Mouse (Mus musculus): Measurements from ENCODE around the gene Rab40c.

The Rab40c gene

DNA sequence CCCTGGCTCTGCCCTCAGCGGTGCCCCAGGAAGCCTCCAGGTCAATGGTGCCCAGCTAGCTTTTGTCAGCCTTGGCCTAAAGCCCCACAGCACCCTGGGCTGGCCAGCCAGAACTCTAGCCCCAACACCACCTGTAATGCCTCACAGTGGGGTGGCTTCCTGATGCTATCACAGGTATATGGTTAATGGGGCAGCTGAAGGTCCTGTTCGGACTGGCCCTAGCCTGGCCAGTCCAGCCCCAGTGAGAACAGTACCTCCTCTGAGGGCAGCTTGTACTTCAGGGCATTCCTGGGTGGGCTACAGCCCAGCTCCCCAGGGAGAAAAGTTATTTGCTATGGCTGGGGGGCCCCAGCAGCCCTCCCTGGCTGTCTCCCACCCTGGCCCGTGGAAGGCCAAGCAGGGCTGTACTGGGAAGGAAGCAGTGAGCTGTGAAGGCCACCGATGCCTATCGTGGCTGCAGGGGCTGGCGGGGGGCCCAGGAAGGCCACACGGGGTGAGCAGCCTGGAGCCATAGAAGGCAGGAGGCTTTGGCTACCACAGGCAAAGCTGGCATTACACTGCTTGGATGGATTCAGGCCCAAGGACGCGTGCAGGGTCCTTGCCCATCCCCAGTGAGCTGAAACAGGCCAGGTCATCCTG, 26.1 kb upstream of the Rab40c start:
- no peak for DNase-seq (ENCODE audit: low spot score)

DNA sequence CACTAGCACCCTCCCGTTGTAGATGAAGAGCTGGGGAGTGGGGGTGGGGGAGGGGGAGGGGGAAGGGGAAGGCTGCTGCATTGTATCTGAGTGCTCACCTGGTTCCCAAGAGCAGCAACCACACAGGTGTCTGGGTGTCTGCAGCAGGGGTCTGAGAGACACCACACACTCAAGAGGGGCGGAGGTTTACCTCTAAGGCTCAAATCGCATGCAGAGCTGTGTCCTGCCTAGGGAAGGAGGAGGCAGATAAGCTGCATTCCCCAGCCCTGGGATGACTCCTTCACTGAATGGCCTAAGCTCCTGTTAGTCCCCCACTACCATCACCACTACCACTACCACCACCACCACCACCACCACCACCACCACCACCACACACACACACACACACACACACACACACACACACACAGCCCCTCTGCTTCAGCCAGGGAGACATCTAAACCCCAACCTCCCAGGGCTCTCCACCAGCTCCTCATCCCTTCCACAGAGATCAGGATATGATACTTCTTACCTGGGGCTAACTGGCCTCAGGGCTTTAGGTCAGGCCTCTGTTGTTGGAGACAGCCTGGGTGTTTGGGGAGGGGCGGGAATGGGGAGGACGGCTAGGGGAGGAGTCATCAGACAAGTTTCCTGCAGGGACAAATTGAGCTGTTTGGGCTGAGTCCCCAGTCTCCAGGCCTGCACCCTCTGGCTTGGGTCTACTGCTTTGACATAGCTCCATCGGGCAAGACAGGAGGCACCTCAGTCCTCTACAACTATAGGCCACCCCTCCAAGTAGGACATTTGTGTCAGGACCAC, 25.0 kb upstream of the Rab40c start, which contains the start of the genes Pigq and Nhlrc4:
Pigq (minus strand) TSS at position 571 of the 798 bp plus-strand sequence.
Nhlrc4 (minus strand) TSS at position 596 of the 798 bp plus-strand sequence.
- no peak for DNase-seq (ENCODE audit: low spot score)

DNA sequence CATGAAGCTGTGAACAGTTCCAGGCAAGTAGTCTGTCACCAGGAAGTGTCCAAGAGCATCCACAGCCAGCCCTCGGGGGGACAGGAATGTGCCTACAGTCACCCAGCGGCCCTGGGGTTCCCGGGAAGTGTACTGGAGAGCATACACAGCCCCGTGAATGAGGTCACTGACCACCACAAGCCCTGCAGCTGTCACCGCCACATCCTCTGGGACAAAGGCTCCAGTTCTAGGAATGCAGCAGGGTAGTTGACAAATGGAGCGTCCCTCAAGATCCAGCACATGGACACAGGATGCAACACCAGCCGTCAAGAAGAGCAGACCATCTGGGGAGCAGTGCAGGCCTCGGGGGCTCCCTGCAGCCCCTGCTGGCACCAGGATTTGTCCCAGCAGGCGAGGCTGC, 24.2 kb upstream of the Rab40c start:
- DNase-seq (ENCODE audit: low spot score) = no peak

DNA sequence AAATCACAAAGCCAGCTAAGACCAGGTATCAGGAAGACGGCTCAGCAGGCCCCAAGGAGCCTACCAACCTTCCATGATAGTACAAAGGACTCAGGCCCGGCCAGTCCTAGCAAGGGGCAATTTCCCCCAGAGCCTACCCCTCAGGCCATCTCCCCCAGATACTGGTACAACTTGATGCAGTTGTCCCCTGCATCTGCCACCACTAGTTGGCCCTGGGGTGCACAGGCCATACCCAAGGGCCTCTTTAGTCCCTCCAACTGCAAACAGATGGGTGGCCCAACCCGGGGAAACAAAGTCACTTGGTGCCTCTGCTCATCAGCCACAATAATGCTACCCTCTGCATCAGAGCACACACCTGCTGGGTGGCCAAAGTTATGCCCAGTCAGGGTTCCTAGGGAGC, 23.7 kb upstream of the Rab40c start:
- DNase-seq (ENCODE audit: low spot score) = no peak

GRCm38 (mm10) chr17:25942597-25943151, 23.1 kb upstream of the Rab40c start:
- no peak for DNase-seq (ENCODE audit: low spot score)

- no peak for DNase-seq (ENCODE audit: low spot score)
These were observed 22.1 kb upstream of the Rab40c start for GRCm38 (mm10) chr17:25941511-25942241.

DNA sequence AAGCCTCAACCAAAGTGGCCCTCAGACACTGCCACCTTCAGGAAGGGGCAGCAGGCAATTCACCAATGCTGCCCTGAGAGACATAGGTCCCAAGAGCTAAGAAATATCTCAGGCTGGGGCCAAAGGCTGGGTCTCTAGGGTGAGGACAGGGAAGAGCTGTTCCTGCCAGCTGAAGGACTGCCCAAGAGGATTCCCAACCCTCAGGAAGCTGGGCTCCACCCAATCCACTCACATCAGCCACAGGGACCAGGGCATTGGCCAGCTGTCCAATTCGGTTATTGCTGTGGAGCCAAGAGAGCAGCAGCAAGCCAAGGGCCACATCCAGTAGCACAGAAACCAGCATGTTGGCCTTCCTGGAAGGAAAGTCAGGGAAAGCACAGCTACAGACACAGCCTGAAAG, 15.0 kb upstream of the Rab40c start:
- DNase-seq (ENCODE audit: low spot score) = no peak

DNA sequence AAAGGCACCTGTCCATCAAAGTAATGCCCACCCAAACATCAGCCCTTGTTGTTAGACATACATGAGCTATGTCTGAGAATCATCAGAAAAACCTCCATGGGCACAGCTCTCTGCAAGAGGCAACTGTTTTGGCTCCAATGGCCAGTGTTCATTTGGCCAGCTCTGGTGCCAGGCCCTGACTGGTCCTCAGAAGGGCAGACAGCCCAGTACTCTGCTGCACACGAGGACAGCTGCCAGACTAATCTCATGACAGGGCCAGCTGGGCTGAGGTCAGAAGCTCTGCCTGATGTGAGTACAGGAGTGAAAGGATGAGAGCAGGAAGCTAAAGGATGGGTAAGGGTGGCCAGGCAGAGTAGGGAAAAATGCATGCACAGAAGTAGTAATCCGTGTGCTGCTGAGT, 5.8 kb upstream of the Rab40c start:
- DNase-seq (ENCODE audit: low spot score) = no peak

- no peak for DNase-seq (ENCODE audit: low spot score)
These were observed 2.6 kb upstream of the Rab40c start for GRCm38 (mm10) chr17:25922120-25922519.

- DNase-seq (ENCODE audit: low spot score) = peak; percentile 100
These were observed 487 bp upstream of the Rab40c start for GRCm38 (mm10) chr17:25919786-25920642.

- no peak for DNase-seq (ENCODE audit: low spot score)
These were observed 1.3 kb downstream of the Rab40c start for GRCm38 (mm10) chr17:25918037-25918750.

DNA sequence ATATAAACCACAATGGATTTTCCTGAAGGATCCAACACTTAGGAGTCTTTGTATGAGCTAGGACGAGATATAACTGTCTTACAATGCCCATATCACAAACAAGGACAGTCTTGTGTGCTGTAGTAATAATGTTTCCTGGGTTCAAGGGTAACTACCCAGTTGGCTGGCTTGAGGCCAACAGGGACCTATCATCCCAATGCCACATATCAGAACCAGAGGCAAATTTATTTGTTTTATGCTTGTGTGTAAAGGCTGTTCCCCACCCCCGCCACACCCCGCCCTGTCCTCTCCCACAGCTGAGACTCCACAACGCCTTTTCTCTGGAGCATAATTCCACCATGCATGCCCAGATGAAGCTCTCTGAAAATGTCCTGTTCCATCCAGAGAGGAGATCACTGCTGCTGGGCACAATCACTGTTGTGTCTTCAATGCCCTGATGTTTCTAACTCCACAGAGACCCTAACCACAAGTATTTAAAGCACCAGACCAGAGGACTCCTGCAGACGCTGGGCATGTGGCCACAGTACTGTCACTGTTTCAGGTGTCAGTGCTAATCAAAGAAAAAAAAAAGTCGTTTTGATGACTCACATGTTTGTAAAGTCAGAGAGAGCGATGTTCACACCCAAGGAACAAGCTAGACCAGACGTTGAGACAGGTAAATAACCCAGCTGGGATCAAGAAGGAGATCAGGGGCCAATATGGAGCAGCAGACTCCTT, 2.4 kb downstream of the Rab40c start:
- DNase-seq (ENCODE audit: low spot score) = no peak

GRCm38 (mm10) chr17:25914295-25914694, 5.2 kb downstream of the Rab40c start:
- DNase-seq (ENCODE audit: low spot score) = no peak

DNA sequence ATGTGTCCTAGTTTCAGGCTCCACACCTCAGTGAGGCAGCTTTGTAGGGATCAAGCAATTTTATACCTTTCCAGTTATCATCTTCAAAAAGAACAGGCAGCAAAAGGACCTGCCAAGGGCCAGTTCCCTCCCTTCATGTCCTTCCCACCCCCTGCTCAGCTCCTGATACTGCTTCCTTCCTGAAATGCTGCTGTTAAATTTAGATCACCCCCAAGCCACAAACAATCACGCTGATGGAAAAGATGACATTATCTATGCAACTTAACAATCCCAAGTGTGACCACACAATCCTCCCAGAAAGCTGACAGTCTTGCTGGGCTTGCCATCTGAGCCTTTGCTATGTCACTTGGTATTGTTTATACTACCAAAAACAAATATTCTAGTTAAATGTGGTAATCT, 5.7 kb downstream of the Rab40c start:
- no peak for DNase-seq (ENCODE audit: low spot score)

DNA sequence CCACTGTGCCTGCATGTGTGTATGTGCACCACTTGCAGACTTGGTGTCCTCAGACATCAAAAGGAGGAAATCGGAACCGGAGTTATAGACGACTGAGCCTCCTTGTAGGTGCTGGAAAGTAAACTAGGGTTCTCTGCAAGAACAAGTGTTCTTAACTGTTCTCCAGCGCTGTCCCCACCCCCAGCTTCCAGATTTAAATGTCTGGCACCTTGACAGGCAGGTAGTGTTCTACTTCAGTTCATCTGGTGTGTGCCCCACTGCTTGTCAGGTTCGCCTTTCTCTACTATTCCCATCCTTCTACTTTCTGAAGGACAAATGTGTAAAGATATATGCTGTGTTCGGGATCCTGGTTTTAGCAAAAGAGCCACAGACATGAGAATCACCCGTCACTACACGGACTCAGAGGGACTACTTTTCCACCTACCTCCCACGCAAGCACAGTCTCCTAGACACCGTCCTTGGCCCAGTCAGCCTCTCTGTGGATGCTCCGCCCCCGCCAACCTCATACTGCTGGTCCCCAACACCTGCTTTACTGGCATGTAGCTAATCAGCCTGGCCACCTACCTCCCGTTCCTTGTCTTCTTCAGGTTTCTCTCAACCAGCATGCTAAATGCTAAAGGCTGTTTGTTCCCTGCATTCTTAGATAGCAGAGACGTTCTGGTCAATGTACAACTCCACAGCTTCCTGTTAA, 6.2 kb downstream of the Rab40c start:
- DNase-seq (ENCODE audit: low spot score) = peak; percentile 63

- no peak for DNase-seq (ENCODE audit: low spot score)
These were observed 7.7 kb downstream of the Rab40c start for GRCm38 (mm10) chr17:25911816-25912215.

DNA sequence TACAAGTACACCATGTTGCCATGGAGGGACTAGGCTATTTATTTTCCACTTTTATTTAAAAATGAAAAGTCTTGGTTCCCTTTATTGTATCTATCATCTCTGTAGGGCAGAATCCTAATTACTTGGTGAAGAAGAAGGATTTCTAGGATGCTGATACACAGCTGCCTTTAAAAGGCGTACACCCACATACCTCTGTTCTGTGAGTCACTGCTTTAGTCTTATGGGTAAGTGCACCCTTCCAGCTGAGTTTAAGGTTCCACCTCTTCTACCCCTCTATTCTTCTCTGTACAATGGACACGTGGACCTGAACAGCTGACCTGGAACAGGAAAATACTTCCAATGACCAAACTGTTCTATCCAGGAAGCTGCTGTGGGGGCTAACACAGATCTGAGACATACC, 11.9 kb downstream of the Rab40c start:
- DNase-seq (ENCODE audit: low spot score) = no peak

DNA sequence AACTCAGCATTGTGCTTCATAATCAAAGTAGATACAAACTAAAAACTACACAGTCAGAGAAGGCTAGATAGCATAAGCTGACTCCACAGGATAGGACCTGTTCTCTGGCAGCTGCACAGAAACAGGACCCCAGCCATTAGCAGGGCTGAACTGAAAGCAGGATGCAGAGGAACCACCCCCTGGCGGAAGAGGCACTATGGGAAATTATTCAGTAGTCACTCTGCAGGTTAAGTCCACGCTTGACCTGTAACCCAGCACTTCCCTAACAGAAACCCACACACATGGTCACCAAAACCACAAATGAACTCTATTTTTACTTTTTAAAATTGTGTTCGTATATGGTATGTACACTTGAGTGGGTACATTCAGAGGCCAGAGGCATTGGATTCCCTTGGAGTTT, 16.5 kb downstream of the Rab40c start:
- DNase-seq (ENCODE audit: low spot score) = no peak

- DNase-seq (ENCODE audit: low spot score) = no peak
These were observed 19.3 kb downstream of the Rab40c start for GRCm38 (mm10) chr17:25900193-25900592.

DNA sequence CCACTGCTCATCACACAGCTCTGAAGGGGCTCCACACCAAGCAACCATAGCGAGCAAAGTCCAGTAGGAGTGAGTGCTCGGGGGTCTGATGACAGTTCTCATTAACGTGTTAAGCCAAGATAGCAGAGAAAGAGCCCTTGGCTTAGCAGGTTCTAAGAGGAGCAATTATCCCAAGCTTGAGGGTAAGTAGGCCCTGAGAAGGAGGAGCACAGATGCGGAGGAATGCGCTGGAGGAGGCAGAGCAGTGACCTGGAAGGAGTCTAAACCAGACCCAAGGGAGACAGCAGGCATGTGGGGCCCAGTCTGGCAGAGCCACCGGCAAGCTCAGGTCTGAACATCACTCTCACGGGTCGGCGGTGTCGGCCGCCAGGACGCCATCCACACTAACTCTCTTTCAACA, 23.6 kb downstream of the Rab40c start:
- DNase-seq (ENCODE audit: low spot score) = no peak

Data from layer of hippocampus, adult 9-10 months (tissue).